Mouse (Mus musculus): ENCODE measurements around the gene Cecr2. TPM values are rescaled to one million over a fixed set of nuclear protein-coding genes. Genes with fewer than 3 reads are reported as not detected.

Cecr2 gene
- polyA plus RNA-seq, 2 experiments = 6.2 to 7.1 TPM

DNA sequence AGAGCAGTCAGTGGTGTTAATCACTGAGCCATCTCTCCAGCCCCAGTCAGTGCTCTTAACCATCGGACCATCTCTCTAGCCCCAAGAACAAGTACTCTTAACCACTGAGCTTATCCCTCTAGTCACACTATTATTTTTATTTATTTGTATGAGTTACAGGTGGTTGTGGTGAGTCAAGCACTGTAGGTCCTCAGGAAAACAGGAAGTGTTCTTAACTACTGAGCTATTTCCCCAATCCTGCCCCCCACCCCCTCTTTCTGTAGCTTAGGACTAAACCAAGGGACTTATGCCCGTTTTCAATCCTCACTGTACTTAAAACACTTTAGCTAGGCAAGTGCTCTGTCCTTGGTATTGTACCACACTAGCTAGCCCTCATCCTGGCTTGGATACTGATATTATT, 17.2 kb downstream of the Cecr2 start:
- TF ChIP-seq EP300 (IDR thresholded peaks at IDR 0.05; ENCODE audit: low read depth) (no peak), CTCF (IDR thresholded peaks at IDR 0.05; ENCODE audit: low read depth) (no peak)
- no peak overlapping the region for H3K4me2 ChIP-seq (ENCODE audit: low read depth)
- H3K36me3 ChIP-seq (replicated peaks; ENCODE audit: control insufficient read depth, insufficient read depth, low read depth) = no peaks in the 10 kb centered on the region
- H3K27ac ChIP-seq = no peak overlapping the region
- peaks cover 10 to 15% of the 10 kb centered on the region in 2 experiments for H3K4me1 ChIP-seq (replicated peaks; ENCODE audit: control insufficient read depth in 2 of 2, insufficient read depth in 2 of 2, low read length in 1 of 2)
- DNase-seq (ENCODE audit: low read depth in 3 of 3, low spot score in 3 of 3) (no peak), ATAC-seq (ENCODE audit: insufficient read depth) (no peak)
- H3K9me3 ChIP-seq (ENCODE audit: control insufficient read depth, low read length) = no peaks in the 10 kb centered on the region
- H3K27me3 ChIP-seq (ENCODE audit: control insufficient read depth, insufficient read depth, low read length) = no peaks in the 10 kb centered on the region
- WGBS (ENCODE audit: insufficient replicate concordance) = 47% methylated on average over 2 of the region's 2 CpGs
- no peak overlapping the region for H3K9ac ChIP-seq (replicated peaks)
- H3K4me3 ChIP-seq (ENCODE audit: insufficient read depth in 1 of 2, low read depth in 2 of 2, low read length in 2 of 2) = no peak overlapping the region

GRCm38 (mm10) chr6:120684750-120685149, 18.6 kb downstream of the Cecr2 start:
- DNase-seq (ENCODE audit: low read depth in 3 of 3, low spot score in 3 of 3) = no peak
- Histone ChIP-seq H3K4me3 (ENCODE audit: insufficient read depth in 1 of 2, low read depth in 2 of 2, low read length in 2 of 2) (no peak overlapping the region), H3K4me1 (replicated peaks; ENCODE audit: control insufficient read depth in 2 of 2, insufficient read depth in 2 of 2, low read length in 1 of 2) (peaks cover 10 to 15% of the 10 kb centered on the region in 2 experiments), H3K9ac (replicated peaks) (no peak overlapping the region), H3K36me3 (replicated peaks; ENCODE audit: control insufficient read depth, insufficient read depth, low read depth) (no peaks in the 10 kb centered on the region), H3K27me3 (ENCODE audit: control insufficient read depth, insufficient read depth, low read length) (no peaks in the 10 kb centered on the region), H3K9me3 (ENCODE audit: control insufficient read depth, low read length) (no peaks in the 10 kb centered on the region), H3K27ac (no peak overlapping the region), H3K4me2 (ENCODE audit: low read depth) (no peak overlapping the region)
- TF ChIP-seq CTCF (IDR thresholded peaks at IDR 0.05; ENCODE audit: low read depth) = no peak
- no peak for TF ChIP-seq EP300 (IDR thresholded peaks at IDR 0.05; ENCODE audit: low read depth)
- WGBS (ENCODE audit: insufficient replicate concordance) = 82% methylated on average over 3 of the region's 3 CpGs
- ATAC-seq (ENCODE audit: insufficient read depth) = peak; percentile 65

DNA sequence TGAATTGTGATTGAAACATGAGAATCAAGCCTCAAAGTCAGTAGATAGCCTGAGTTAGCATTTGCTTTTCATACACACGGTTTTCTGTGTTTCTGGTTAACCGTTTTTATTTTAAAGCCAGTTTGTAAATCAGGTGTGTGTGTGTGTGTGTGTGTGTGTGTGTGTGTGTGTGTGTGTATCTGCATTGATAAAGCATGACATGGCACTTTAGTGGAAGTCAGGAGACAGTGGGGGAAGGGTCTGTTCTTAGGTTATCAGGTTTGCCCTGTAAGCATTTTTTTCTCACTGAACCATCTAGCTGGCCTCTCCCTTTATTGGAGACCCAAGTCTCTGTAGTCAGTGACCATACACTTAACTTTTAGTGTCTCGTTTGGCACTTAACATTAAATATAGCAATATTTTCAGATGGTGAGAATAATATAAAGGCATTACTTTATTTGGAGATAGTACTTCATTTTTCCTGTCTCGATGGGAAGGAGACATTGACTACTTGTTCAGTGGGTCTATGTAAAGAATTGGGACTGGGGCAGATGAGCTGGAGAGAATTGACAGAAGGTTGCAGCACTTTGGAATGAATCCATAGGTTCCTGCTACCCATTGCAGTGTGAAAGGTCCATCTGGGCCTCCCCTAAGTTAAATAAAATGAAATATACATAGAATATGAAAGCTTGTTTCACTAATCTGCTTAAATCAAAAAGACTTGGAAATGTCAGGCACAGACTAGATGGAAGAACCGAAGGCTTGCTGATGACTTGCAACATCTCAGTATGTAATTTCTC, 20.9 kb downstream of the Cecr2 start:
- DNase-seq (ENCODE audit: low read depth in 3 of 3, low spot score in 3 of 3) (no peak), ATAC-seq (ENCODE audit: insufficient read depth) (no peak)
- no peaks in the 10 kb centered on the region for H3K9me3 ChIP-seq (ENCODE audit: control insufficient read depth, low read length)
- peaks cover 10 to 15% of the 10 kb centered on the region in 2 experiments for H3K4me1 ChIP-seq (replicated peaks; ENCODE audit: control insufficient read depth in 2 of 2, insufficient read depth in 2 of 2, low read length in 1 of 2)
- TF ChIP-seq EP300 (IDR thresholded peaks at IDR 0.05; ENCODE audit: low read depth) (no peak), CTCF (IDR thresholded peaks at IDR 0.05; ENCODE audit: low read depth) (no peak)
- no peaks in the 10 kb centered on the region for H3K36me3 ChIP-seq (replicated peaks; ENCODE audit: control insufficient read depth, insufficient read depth, low read depth)
- H3K4me3 ChIP-seq (ENCODE audit: insufficient read depth in 1 of 2, low read depth in 2 of 2, low read length in 2 of 2) = no peak overlapping the region
- H3K9ac ChIP-seq (replicated peaks) = no peak overlapping the region
- H3K27me3 ChIP-seq (ENCODE audit: control insufficient read depth, insufficient read depth, low read length) = no peaks in the 10 kb centered on the region
- WGBS (ENCODE audit: insufficient replicate concordance) = 58% methylated on average over 5 of the region's 5 CpGs
- no peak overlapping the region for H3K27ac ChIP-seq
- no peak overlapping the region for H3K4me2 ChIP-seq (ENCODE audit: low read depth)

- DNase-seq (ENCODE audit: low read depth in 3 of 3, low spot score in 3 of 3) = no peak
- no peak for TF ChIP-seq EP300 (IDR thresholded peaks at IDR 0.05; ENCODE audit: low read depth)
- no peak for TF ChIP-seq CTCF (IDR thresholded peaks at IDR 0.05; ENCODE audit: low read depth)
- Histone ChIP-seq H3K27me3 (ENCODE audit: control insufficient read depth, insufficient read depth, low read length) (no peaks in the 10 kb centered on the region), H3K9ac (replicated peaks) (no peak overlapping the region), H3K4me3 (ENCODE audit: insufficient read depth in 1 of 2, low read depth in 2 of 2, low read length in 2 of 2) (no peak overlapping the region), H3K36me3 (replicated peaks; ENCODE audit: control insufficient read depth, insufficient read depth, low read depth) (no peaks in the 10 kb centered on the region), H3K4me2 (ENCODE audit: low read depth) (no peak overlapping the region), H3K27ac (no peak overlapping the region), H3K9me3 (ENCODE audit: control insufficient read depth, low read length) (no peaks in the 10 kb centered on the region), H3K4me1 (replicated peaks; ENCODE audit: control insufficient read depth in 2 of 2, insufficient read depth in 2 of 2, low read length in 1 of 2) (peaks cover 0 to 4% of the 10 kb centered on the region in 2 experiments; a peak in 1 of 4 replicates)
- WGBS (ENCODE audit: insufficient replicate concordance) = 40% methylated on average over 4 of the region's 4 CpGs
- no peak for ATAC-seq (ENCODE audit: insufficient read depth)
Observed at GRCm38 (mm10) chr6:120700221-120700620, 34.1 kb downstream of the Cecr2 start.

GRCm38 (mm10) chr6:120704376-120704775, 38.2 kb downstream of the Cecr2 start:
- no peak overlapping the region for H3K4me3 ChIP-seq (ENCODE audit: insufficient read depth in 1 of 2, low read depth in 2 of 2, low read length in 2 of 2)
- ATAC-seq (ENCODE audit: insufficient read depth) = no peak
- no peak for TF ChIP-seq CTCF (IDR thresholded peaks at IDR 0.05; ENCODE audit: low read depth)
- TF ChIP-seq EP300 (IDR thresholded peaks at IDR 0.05; ENCODE audit: low read depth) = no peak
- H3K9ac ChIP-seq (replicated peaks) = no peak overlapping the region
- no peaks in the 10 kb centered on the region for H3K9me3 ChIP-seq (ENCODE audit: control insufficient read depth, low read length)
- peaks cover 0 to 7% of the 10 kb centered on the region in 2 experiments; a peak in 1 of 4 replicates for H3K4me1 ChIP-seq (replicated peaks; ENCODE audit: control insufficient read depth in 2 of 2, insufficient read depth in 2 of 2, low read length in 1 of 2)
- no peak for DNase-seq (ENCODE audit: low read depth in 3 of 3, low spot score in 3 of 3)
- no peak overlapping the region for H3K4me2 ChIP-seq (ENCODE audit: low read depth)
- no peak overlapping the region for H3K27ac ChIP-seq
- H3K27me3 ChIP-seq (ENCODE audit: control insufficient read depth, insufficient read depth, low read length) = no peaks in the 10 kb centered on the region
- no peaks in the 10 kb centered on the region for H3K36me3 ChIP-seq (replicated peaks; ENCODE audit: control insufficient read depth, insufficient read depth, low read depth)
